Mouse (Mus musculus) MEL (cell line): Measurements from ENCODE around the gene Pjvk. TPM values are rescaled to one million over a fixed set of nuclear protein-coding genes. Genes with fewer than 3 reads are reported as not detected.

Experiments used
- DNase-seq: peaks from one replicate; pipeline ENCODE4 v3.0.0; 2011; ENCODE audit warnings: low read depth, low spot score
- H3K27ac ChIP-seq: 2 replicates; pipeline ENCODE4 v1.5.1; 2012; ENCODE audit warnings: low read depth, mild to moderate bottlenecking, control low read depth, low read length, moderate library complexity; ENCODE audit not compliant: control insufficient read depth
- H3K27me3 ChIP-seq, 2 experiments: fragments of 150-350 bp in 1 of 2; sonication (generic) in 1 of 2; 2 replicates each; pipeline ENCODE4 v1.6.1; 2012; ENCODE audit warnings: low read length in 2 of 2, mild to moderate bottlenecking in 2 of 2, improper control_type of control experiment in 1 of 2, moderate library complexity in 1 of 2; ENCODE audit not compliant: insufficient read depth in 2 of 2, control insufficient read depth in 1 of 2
- H3K36me3 ChIP-seq, 2 experiments: 2 replicates each; pipeline ENCODE4 v1.6.1; 2012 to 2014; ENCODE audit warnings: low read length in 2 of 2, improper control_type of control experiment in 1 of 2, inconsistent platforms in 1 of 2, mild to moderate bottlenecking in 1 of 2; ENCODE audit not compliant: insufficient read depth in 2 of 2, control insufficient read depth in 1 of 2
- H3K4me1 ChIP-seq, 2 experiments: fragments of 150-350 bp in 1 of 2; sonication (generic) in 1 of 2; 2 replicates each; pipeline ENCODE4 v1.6.1; 2012; ENCODE audit warnings: low read length in 2 of 2, improper control_type of control experiment in 1 of 2, mild to moderate bottlenecking in 1 of 2; ENCODE audit not compliant: insufficient read depth in 2 of 2, control insufficient read depth in 1 of 2
- H3K4me3 ChIP-seq, 2 experiments: fragments of 150-350 bp in 1 of 2; sonication (generic) in 1 of 2; 2 replicates each; pipeline ENCODE4 v1.5.1; 2012; ENCODE audit warnings: low read depth in 2 of 2, low read length in 2 of 2, mild to moderate bottlenecking in 2 of 2, moderate library complexity in 2 of 2, control low read depth in 1 of 2, improper control_type of control experiment in 1 of 2; ENCODE audit not compliant: control insufficient read depth in 1 of 2, insufficient read depth in 1 of 2
- H3K79me2 ChIP-seq: 2 replicates; pipeline ENCODE4 v1.6.1; 2012; ENCODE audit warnings: mild to moderate bottlenecking, low read length, moderate library complexity; ENCODE audit not compliant: control insufficient read depth, poor library complexity, insufficient read depth
- H3K9ac ChIP-seq: 2 replicates; pipeline ENCODE4 v1.6.1; 2012; ENCODE audit warnings: low read depth, mild to moderate bottlenecking, control low read depth, low read length, moderate library complexity; ENCODE audit not compliant: control insufficient read depth, poor library complexity, severe bottlenecking
- H3K9me3 ChIP-seq: fragments of 150-350 bp; sonication (generic); replicated peaks from 2 replicates; pipeline ENCODE4 v1.6.1; 2012; ENCODE audit warnings: mild to moderate bottlenecking, low read length, improper control_type of control experiment, moderate library complexity; ENCODE audit not compliant: insufficient read depth
- BHLHE40 ChIP-seq: IDR thresholded peaks from 2 replicates; pipeline ENCODE4 v1.6.1; 2012; ENCODE audit warnings: low read depth, mild to moderate bottlenecking, inconsistent platforms, low read length, improper control_type of control experiment, borderline replicate concordance
- CHD2 ChIP-seq: IDR thresholded peaks from 2 replicates; pipeline ENCODE4 v1.6.1; 2011; ENCODE audit warnings: low read length, improper control_type of control experiment
- CTCF ChIP-seq, 3 experiments: IDR thresholded peaks in 2 of 3; conservative IDR thresholded peaks in 1 of 3; 2 replicates each; pipeline ENCODE4 v1.5.1; 2011 to 2012; ENCODE audit warnings: low read length in 3 of 3, low read depth in 2 of 3, mild to moderate bottlenecking in 2 of 3, improper control_type of control experiment in 1 of 3, inconsistent platforms in 1 of 3, mixed read lengths in 1 of 3, moderate library complexity in 1 of 3; ENCODE audit not compliant: control insufficient read depth in 1 of 3, insufficient read depth in 1 of 3, poor library complexity in 1 of 3, severe bottlenecking in 1 of 3
- EP300 ChIP-seq, 2 experiments: IDR thresholded peaks; 2 replicates each; pipeline ENCODE4 v1.6.1; 2011; ENCODE audit warnings: improper control_type of control experiment in 2 of 2, low read length in 2 of 2, low read depth in 1 of 2, mild to moderate bottlenecking in 1 of 2
- ETS1 ChIP-seq: IDR thresholded peaks from 2 replicates; pipeline ENCODE4 v1.6.1; 2012; ENCODE audit warnings: low read depth, mild to moderate bottlenecking, inconsistent platforms, low read length, improper control_type of control experiment, moderate library complexity
- GATA1 ChIP-seq: IDR thresholded peaks from 2 replicates; pipeline ENCODE4 v1.6.1; 2011; ENCODE audit warnings: low read depth, low read length, improper control_type of control experiment
- HCFC1 ChIP-seq: IDR thresholded peaks from 2 replicates; pipeline ENCODE4 v1.6.1; 2012; ENCODE audit warnings: low read depth, mild to moderate bottlenecking, inconsistent platforms, low read length, improper control_type of control experiment, moderate library complexity
- KAT2A ChIP-seq: conservative IDR thresholded peaks from 2 replicates; pipeline ENCODE4 v1.6.1; 2012; ENCODE audit warnings: low read depth, low read length, improper control_type of control experiment, inconsistent platforms
- MAX ChIP-seq: IDR thresholded peaks from 2 replicates; pipeline ENCODE4 v1.6.1; 2011; ENCODE audit warnings: low read length, improper control_type of control experiment
- MAZ ChIP-seq: IDR thresholded peaks from 2 replicates; pipeline ENCODE4 v1.6.1; 2012; ENCODE audit warnings: low read depth, mild to moderate bottlenecking, inconsistent platforms, low read length, improper control_type of control experiment
- MYC ChIP-seq: IDR thresholded peaks from 2 replicates; pipeline ENCODE4 v1.6.1; 2011; ENCODE audit warnings: low read depth, mild to moderate bottlenecking, low read length, improper control_type of control experiment, moderate library complexity
- POLR2A ChIP-seq, 2 experiments: IDR thresholded peaks; 2 replicates each; pipeline ENCODE4 v1.6.1; 2011 to 2012; ENCODE audit warnings: low read length in 2 of 2, mild to moderate bottlenecking in 2 of 2, control low read depth in 1 of 2, improper control_type of control experiment in 1 of 2, low read depth in 1 of 2, moderate library complexity in 1 of 2; ENCODE audit not compliant: control insufficient read depth in 1 of 2, insufficient read depth in 1 of 2, poor library complexity in 1 of 2
- POLR2AphosphoS2 ChIP-seq: IDR thresholded peaks from 2 replicates; pipeline ENCODE4 v1.6.1; 2011; ENCODE audit warnings: low read length, improper control_type of control experiment
- POLR2AphosphoS5 ChIP-seq: IDR thresholded peaks from 2 replicates; pipeline ENCODE4 v1.6.1; 2012; ENCODE audit warnings: low read depth, borderline replicate concordance, mild to moderate bottlenecking, inconsistent platforms, low read length, moderate library complexity, mixed read lengths
- RCOR1 ChIP-seq: IDR thresholded peaks from 2 replicates; pipeline ENCODE4 v1.6.1; 2012; ENCODE audit warnings: low read depth, mild to moderate bottlenecking, inconsistent platforms, low read length, improper control_type of control experiment
- SMC3 ChIP-seq: IDR thresholded peaks from 2 replicates; pipeline ENCODE4 v1.6.1; 2011; ENCODE audit warnings: low read depth, low read length, improper control_type of control experiment
- TAL1 ChIP-seq: IDR thresholded peaks from 2 replicates; pipeline ENCODE4 v1.6.1; 2012; ENCODE audit warnings: mild to moderate bottlenecking, inconsistent platforms, low read length, moderate library complexity, mixed read lengths
- TCF12 ChIP-seq: IDR thresholded peaks from 2 replicates; pipeline ENCODE4 v1.6.1; 2014; ENCODE audit warnings: low read depth, mild to moderate bottlenecking, inconsistent platforms, low read length, improper control_type of control experiment, moderate library complexity
- UBTF ChIP-seq: IDR thresholded peaks from 2 replicates; pipeline ENCODE4 v1.6.1; 2012; ENCODE audit warnings: low read depth, mild to moderate bottlenecking, inconsistent platforms, low read length, improper control_type of control experiment, moderate library complexity, borderline replicate concordance; ENCODE audit not compliant: insufficient read depth
- polyA plus RNA-seq, 2 experiments: library from polyadenylated mRNA; stranded (reverse) in 1 of 2; unstranded in 1 of 2; fragments of >175 nt in 1 of 2; fragments of >200 nt in 1 of 2; gene quantifications; 2 replicates each; pipeline versions ENCODE4 v1.2.1 to v1.2.4; 2012; ENCODE audit warnings: low replicate concordance in 2 of 2, low read depth in 1 of 2; ENCODE audit not compliant: insufficient read length in 2 of 2, insufficient read depth in 1 of 2, missing spikeins in 1 of 2
- total RNA-seq: library from RNA; depleted of rRNA; stranded (reverse); fragments of 300-350 nt; gene quantifications from 2 replicates; pipeline ENCODE4 v1.2.3, GENCODE M21; 2012

The Pjvk gene
- total and polyA plus RNA-seq, 3 experiments: 0.07 TPM; not detected in 2

DNA sequence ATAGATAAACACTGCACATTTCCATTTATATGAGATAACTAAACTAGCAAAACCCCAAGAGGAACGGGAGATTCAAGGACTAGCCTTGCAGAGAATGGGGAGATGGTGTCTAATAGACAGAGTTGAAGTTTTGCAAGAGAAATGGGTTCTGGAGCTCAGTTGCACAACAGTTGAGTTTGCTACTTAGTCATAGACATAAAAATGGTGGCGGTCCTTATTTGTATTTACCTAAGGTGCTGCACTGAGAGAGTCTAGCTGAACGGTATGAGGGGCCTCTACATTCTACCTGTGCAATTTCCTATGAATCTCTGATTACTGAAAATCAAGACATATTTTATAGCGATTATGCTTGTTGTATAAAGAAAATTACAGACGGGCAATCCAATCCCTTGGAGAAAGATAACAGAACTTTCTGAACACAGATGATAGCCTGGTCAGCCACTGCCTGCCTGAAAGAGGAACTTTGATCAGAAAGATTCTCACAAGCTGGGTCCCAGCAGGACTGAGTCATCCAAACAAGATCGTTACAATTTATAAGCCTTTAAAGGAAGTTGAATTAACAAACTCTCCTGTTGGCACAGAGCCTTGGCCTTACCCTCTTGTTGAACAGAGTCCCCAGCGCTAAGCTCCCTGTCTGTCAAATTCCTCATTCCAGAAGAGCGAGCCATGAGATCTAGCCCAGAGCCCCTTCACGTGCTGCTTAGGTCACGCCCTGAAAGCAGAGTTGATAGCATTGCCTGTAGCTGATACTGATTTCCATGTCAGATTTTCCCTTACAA, 37.8 kb upstream of the Pjvk start:
- Histone ChIP-seq H3K36me3 (peaks cover 0 to 6% of the 10 kb centered on the region in 2 experiments; a peak in 2 of 4 replicates), H3K4me1 (peaks cover 0 to 6% of the 10 kb centered on the region in 2 experiments; a peak in 2 of 4 replicates)
- peak; percentile 83 for DNase-seq
- TF ChIP-seq TAL1 (peak; percentile 42), GATA1 (peak; percentile 77), KAT2A (no peak), HCFC1 (no peak), ETS1 (peak; percentile 83), CHD2 (no peak), MYC (no peak), EP300 (IDR thresholded peaks at IDR 0.05; ENCODE audit: low read depth in 1 of 2, low read length in 2 of 2) (peak; percentile 69 to 84), TCF12 (no peak), SMC3 (no peak), BHLHE40 (peak; percentile 87), MAX (0 out of 2 replicates have a peak, but pooled peaks have one; percentile 21), POLR2A (IDR thresholded peaks at IDR 0.05; ENCODE audit: control insufficient read depth in 1 of 2, insufficient read depth in 1 of 2, low read depth in 1 of 2, low read length in 2 of 2, poor library complexity in 1 of 2) (no peak), CTCF (IDR thresholded peaks at IDR 0.05 in 2 of 3, conservative IDR thresholded peaks at IDR 0.05 in 1 of 3; ENCODE audit: control insufficient read depth in 1 of 3, insufficient read depth in 1 of 3, low read depth in 2 of 3, low read length in 3 of 3, poor library complexity in 1 of 3, severe bottlenecking in 1 of 3) (no peak), MAZ (no peak), RCOR1 (peak; percentile 58), UBTF (no peak), POLR2AphosphoS2 (no peak)
- TF ChIP-seq, all 39 proteins: peak for 7
- H3K27me3 ChIP-seq: no peaks in the 10 kb centered on the region
- 0 out of 4 replicates have a peak overlapping the region, but pooled peaks of 1 of the 2 experiments have one; percentile 16 for H3K4me3 ChIP-seq
- no peak overlapping the region for H3K9ac ChIP-seq
- H3K9me3 ChIP-seq: no peaks in the 10 kb centered on the region
- no peak overlapping the region for H3K27ac ChIP-seq
- H3K79me2 ChIP-seq: no peaks in the 10 kb centered on the region

DNA sequence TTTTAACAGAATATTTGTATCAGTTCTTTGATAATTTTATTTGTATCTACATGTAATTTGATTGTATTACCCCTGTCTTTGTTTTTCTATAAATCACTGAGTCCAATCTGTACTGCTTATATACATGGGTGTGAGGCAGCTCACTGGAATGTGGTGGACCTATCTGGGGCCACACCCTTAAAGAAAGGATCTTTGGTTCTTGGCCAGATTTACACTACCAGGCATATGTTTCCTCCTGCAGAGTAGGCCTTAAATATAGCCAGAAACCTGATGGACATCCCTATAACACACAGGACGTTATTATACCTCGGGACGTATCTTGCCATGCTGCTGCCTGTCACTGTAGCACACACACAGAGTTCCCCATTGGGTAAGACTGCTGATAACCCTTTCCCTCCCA, 36.3 kb upstream of the Pjvk start:
- DNase-seq: no peak
- no peaks in the 10 kb centered on the region for H3K27me3 ChIP-seq
- H3K9me3 ChIP-seq: no peaks in the 10 kb centered on the region
- no peak for TF ChIP-seq POLR2AphosphoS5
- H3K4me1 ChIP-seq: peaks cover 0 to 6% of the 10 kb centered on the region in 2 experiments; a peak in 2 of 4 replicates
- H3K4me3 ChIP-seq: no peak overlapping the region
- H3K9ac ChIP-seq: no peak overlapping the region
- no peak overlapping the region for H3K27ac ChIP-seq
- peaks cover 0 to 6% of the 10 kb centered on the region in 2 experiments; a peak in 2 of 4 replicates for H3K36me3 ChIP-seq
- H3K79me2 ChIP-seq: no peaks in the 10 kb centered on the region
